Mouse (Mus musculus): ENCODE data around the gene Manba. TPM values are rescaled to one million over a fixed set of nuclear protein-coding genes. Genes with fewer than 3 reads are reported as not detected.

Manba gene
- polyA plus RNA-seq, 1 experiment from 2014 or later = 5.8 TPM

DNA sequence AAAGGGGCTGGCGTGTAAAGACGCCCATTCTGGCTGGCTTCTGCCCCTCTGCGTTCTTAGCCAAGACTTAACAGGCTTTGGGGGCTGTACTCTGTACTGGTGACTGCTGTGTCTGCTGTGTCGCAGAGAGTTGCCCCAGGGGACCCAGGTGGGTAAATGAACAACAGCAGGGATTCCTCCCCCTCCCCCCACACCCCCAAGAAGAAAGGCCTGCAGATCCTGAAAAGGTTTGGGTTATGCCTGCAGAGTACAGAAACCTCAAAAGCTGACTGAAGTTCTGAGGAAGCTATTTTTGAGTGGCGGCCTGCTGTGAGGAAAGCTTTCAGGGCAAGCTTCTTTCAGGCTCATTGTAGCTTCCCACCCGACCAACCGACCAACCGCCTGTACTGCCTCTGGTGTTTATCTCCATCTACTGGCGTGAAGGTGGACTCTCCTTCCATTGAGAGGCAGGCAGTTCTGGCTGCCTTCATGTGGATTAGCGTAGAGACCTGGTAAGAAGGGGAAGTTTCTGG, 96.3 kb downstream of the Manba start:
- Histone ChIP-seq H3K27me3 (no peaks in the 10 kb centered on the region), H3K4me1 (replicated peaks) (peaks cover 16% of the 10 kb centered on the region), H3K4me2 (no peak overlapping the region), H3K27ac (replicated peaks) (no peak overlapping the region), H3K9ac (no peak overlapping the region), H3K36me3 (replicated peaks) (peaks cover 14% of the 10 kb centered on the region), H3K9me3 (replicated peaks) (no peaks in the 10 kb centered on the region), H3K4me3 (replicated peaks) (no peak overlapping the region)
- ATAC-seq (ENCODE audit: insufficient read depth) = no peak
- 28% methylated on average over 10 of the region's 10 CpGs for WGBS (ENCODE audit: insufficient replicate concordance)

DNA sequence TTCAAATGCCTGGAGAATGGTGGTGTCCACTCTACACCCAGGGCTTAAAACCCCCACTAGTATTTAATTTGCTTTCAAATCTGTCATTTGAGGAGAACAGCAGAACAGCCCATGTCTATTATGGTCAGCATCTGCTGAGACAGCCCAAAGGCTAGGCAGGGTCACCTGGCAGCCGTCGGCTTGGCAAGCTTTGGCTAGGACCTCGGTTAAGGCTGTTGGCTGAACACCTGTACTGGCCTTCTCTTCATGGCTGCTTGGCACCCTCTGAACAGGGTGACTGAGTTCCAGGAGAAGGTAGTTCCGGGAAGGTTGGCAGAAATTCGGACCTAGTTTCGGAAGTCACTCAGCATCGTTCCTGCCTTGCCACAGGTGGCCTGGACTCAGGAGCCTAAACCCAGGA, 96.8 kb downstream of the Manba start:
- Histone ChIP-seq H3K27ac (replicated peaks) (no peak overlapping the region), H3K36me3 (replicated peaks) (peaks cover 19% of the 10 kb centered on the region), H3K27me3 (no peaks in the 10 kb centered on the region), H3K9me3 (replicated peaks) (no peaks in the 10 kb centered on the region), H3K4me2 (no peak overlapping the region), H3K4me1 (replicated peaks) (peaks cover 22% of the 10 kb centered on the region), H3K4me3 (replicated peaks) (no peak overlapping the region), H3K9ac (no peak overlapping the region)
- 78% methylated on average over 7 of the region's 7 CpGs for WGBS (ENCODE audit: insufficient replicate concordance)
- ATAC-seq (ENCODE audit: insufficient read depth) = no peak

DNA sequence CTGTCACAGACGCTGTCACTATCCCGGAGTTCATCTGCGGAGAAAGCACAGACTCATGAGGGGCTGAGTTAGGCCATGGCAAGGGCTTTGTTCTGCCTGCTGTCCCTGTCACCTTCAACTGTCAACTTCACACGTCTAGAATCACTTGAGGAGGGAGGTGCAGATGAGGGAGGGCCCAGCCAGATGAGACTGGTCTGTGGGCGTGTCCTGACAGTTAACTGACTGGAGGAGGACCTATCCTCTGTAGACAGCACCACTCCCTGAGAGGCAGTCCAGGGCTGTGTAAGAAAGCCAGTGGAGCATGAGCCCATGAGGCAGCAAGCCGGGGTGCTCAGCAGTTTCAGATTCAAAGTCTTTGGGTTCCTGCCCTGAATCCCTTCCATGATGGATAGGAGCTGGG, 100.1 kb downstream of the Manba start:
- Histone ChIP-seq H3K4me1 (replicated peaks) (peaks cover 24% of the 10 kb centered on the region), H3K27me3 (no peaks in the 10 kb centered on the region), H3K9me3 (replicated peaks) (no peaks in the 10 kb centered on the region), H3K36me3 (replicated peaks) (peaks cover 42% of the 10 kb centered on the region), H3K27ac (replicated peaks) (peak overlapping the region; percentile 53; the same call in 1 of the 2 replicates), H3K4me2 (peak overlapping the region; percentile 18; the same call in 1 of the 2 replicates), H3K9ac (no peak overlapping the region), H3K4me3 (replicated peaks) (no peak overlapping the region)
- 45% methylated on average over 6 of the region's 6 CpGs for WGBS (ENCODE audit: insufficient replicate concordance)
- ATAC-seq (ENCODE audit: insufficient read depth) = peak; percentile 92

DNA sequence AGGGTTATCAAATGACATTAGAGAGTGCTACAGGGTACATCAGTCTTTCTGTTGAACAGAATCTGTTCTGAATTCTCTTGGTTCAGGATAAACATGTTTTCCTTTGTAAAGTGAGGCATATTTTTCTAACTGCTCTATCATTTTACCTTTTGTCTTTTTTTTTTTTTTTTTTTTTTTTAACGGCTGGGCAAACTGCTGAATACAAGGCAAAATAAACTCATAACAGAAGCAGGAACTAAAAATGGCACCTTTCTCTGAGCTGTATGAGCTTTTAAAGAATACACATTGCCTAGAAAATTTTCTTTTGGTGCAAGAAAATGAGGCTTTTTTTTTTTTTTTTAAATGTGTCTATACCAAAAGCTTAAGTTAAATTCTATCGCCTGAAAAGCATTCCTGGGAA, 100.6 kb downstream of the Manba start:
- Histone ChIP-seq H3K4me1 (replicated peaks) (peaks cover 26% of the 10 kb centered on the region), H3K9ac (no peak overlapping the region), H3K4me3 (replicated peaks) (no peak overlapping the region), H3K27ac (replicated peaks) (peak overlapping the region; percentile 53; the same call in 1 of the 2 replicates), H3K9me3 (replicated peaks) (no peaks in the 10 kb centered on the region), H3K36me3 (replicated peaks) (peaks cover 48% of the 10 kb centered on the region), H3K4me2 (0 out of 2 replicates have a peak overlapping the region, but pooled peaks have one; percentile 18), H3K27me3 (no peaks in the 10 kb centered on the region)
- no peak for ATAC-seq (ENCODE audit: insufficient read depth)
- WGBS (ENCODE audit: insufficient replicate concordance) = 66% methylated on average over 2 of the region's 2 CpGs

DNA sequence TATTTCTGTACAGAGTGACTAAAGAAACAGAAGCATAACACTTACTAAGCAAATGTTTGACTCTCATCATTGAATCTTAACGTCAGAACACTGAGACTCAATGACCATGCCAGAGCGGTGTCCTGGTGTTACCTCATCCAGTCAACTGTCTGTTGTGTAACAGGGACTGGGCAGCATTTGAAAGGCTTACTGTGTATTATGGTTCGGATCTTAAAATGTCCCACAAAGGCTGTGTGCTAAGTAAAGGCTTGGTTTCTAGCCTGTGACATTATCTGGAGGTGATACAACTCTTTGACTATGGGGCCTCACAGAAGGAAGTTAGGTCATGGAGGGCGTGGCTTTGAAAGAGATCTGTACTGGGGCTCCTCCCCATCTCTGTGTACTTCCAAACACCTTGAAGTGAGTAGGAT, 101.1 kb downstream of the Manba start:
- 59% methylated on average over 4 of the region's 4 CpGs for WGBS (ENCODE audit: insufficient replicate concordance)
- peak overlapping the region; percentile 37 for H3K4me2 ChIP-seq

DNA sequence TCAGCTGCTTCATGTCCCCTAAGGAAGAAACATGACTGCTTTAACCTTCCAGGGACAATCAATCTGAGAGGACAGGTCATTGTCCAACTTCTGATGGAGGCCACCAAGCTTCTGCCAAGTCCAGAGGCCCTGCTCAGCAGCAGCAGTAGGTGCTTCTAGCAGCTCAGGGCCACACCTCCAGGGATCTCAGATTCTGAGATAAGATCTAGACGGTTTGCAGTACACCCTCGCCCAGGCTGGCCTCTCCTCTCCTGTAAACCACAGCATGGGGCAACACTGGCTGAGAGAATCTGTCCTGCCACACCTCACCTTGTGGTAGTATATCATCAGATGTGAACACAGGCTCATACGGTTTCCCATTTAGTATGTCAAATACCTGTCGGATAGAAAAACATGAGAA, 105.1 kb downstream of the Manba start:
- H3K36me3 ChIP-seq (replicated peaks) = peaks cover 63% of the 10 kb centered on the region
- no peak overlapping the region for H3K9ac ChIP-seq
- no peaks in the 10 kb centered on the region for H3K9me3 ChIP-seq (replicated peaks)
- H3K4me2 ChIP-seq = no peak overlapping the region
- no peak overlapping the region for H3K4me3 ChIP-seq (replicated peaks)
- no peak for ATAC-seq (ENCODE audit: insufficient read depth)
- 28% methylated on average over 4 of the region's 4 CpGs for WGBS (ENCODE audit: insufficient replicate concordance)
- no peak overlapping the region for H3K27ac ChIP-seq (replicated peaks)
- peaks cover 19% of the 10 kb centered on the region for H3K4me1 ChIP-seq (replicated peaks)
- no peaks in the 10 kb centered on the region for H3K27me3 ChIP-seq

More for the DNA sequence above, 101.1 kb downstream of the Manba start:
- H3K9ac ChIP-seq = no peak overlapping the region
- no peaks in the 10 kb centered on the region for H3K9me3 ChIP-seq (replicated peaks)
- H3K4me3 ChIP-seq (replicated peaks) = no peak overlapping the region
- no peaks in the 10 kb centered on the region for H3K27me3 ChIP-seq
- peaks cover 52% of the 10 kb centered on the region for H3K36me3 ChIP-seq (replicated peaks)
- ATAC-seq (ENCODE audit: insufficient read depth) = peak; percentile 43
- H3K27ac ChIP-seq (replicated peaks) = no peak overlapping the region
- peaks cover 26% of the 10 kb centered on the region for H3K4me1 ChIP-seq (replicated peaks)

DNA sequence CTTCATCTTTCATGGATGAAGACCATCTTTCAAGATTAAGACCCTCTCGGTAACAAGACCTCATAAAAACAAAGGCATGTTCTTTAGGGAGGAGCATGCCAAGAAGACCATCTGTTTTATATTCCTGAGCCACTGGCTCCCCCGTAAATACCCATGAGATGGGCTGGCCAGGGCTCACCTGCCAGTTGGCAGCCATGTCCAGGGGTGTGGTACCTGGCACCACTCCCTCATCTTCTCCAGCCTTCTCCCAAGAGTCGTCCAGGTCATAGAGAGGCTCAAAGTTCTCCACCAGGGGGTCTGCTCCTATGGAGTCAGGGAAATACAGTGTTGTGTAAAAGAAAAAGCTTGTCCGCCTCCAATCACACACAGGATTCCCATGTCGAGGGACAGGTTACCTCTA, 106.0 kb downstream of the Manba start:
- Histone ChIP-seq H3K9ac (no peak overlapping the region), H3K36me3 (replicated peaks) (peaks cover 61% of the 10 kb centered on the region), H3K4me2 (no peak overlapping the region), H3K27me3 (no peaks in the 10 kb centered on the region), H3K9me3 (replicated peaks) (no peaks in the 10 kb centered on the region), H3K4me1 (replicated peaks) (peaks cover 13% of the 10 kb centered on the region), H3K4me3 (replicated peaks) (no peak overlapping the region), H3K27ac (replicated peaks) (no peak overlapping the region)
- ATAC-seq (ENCODE audit: insufficient read depth) = no peak
- 69% methylated on average over 5 of the region's 5 CpGs for WGBS (ENCODE audit: insufficient replicate concordance)

DNA sequence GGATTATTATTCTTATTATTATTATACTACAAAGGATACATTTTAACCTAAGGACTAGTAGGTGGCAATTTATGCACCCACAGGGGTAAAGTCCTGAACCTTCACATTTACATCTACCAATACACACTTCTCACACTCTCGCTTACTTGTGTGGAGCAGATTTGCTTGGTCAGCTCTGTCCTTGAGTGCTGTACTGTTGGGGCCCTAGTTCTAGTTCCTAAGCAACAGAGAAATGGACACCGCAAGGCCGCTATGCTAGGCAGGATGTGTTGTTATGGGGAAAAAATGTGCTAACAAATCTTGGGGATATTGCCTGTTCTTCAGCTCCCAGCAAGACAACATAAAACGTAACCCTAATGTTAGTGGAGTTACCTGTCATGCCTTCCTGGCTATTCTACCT, 106.6 kb downstream of the Manba start:
- 83% methylated on average over 4 of the region's 4 CpGs for WGBS (ENCODE audit: insufficient replicate concordance)
- H3K4me3 ChIP-seq (replicated peaks) = no peak overlapping the region
- no peak for ATAC-seq (ENCODE audit: insufficient read depth)
- H3K4me2 ChIP-seq = no peak overlapping the region
- no peak overlapping the region for H3K27ac ChIP-seq (replicated peaks)
- H3K27me3 ChIP-seq = no peaks in the 10 kb centered on the region
- no peak overlapping the region for H3K9ac ChIP-seq
- H3K9me3 ChIP-seq (replicated peaks) = no peaks in the 10 kb centered on the region
- peaks cover 6% of the 10 kb centered on the region for H3K4me1 ChIP-seq (replicated peaks)
- H3K36me3 ChIP-seq (replicated peaks) = peaks cover 58% of the 10 kb centered on the region

DNA sequence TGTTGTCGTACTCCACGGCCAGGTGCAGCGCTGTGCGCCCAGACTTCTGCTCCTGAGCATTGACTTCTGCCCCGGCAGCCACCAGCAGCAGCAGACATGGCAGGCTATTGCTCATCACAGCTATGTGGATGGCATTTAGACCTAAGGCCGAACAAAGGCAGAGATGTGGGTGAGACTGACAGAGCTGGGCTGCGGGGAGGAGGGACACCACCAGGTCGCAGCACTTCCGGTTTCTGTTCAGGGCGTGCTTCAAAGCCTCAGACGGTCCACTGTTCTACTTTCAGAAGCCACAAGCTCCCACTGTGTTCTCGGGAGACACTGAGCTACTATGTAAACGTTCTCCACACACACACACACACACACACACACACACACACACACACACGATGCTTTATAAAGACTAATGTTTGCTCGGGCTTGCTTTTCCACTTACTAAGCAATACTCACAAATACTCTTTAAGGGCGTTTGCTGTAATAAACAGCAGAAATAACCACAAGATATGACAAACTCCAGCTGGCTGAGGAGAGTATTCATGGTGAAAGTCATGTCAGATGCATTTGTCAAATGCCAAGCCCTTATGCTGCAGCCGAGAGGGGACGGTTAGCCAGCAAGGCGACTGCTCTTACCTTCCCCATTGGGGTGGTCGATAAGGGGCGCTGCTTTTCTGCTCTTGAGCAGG, 109.0 kb downstream of the Manba start:
- 65% methylated on average over 21 of the region's 21 CpGs for WGBS (ENCODE audit: insufficient replicate concordance)
- no peak overlapping the region for H3K4me2 ChIP-seq
- no peak overlapping the region for H3K4me3 ChIP-seq (replicated peaks)
- no peaks in the 10 kb centered on the region for H3K9me3 ChIP-seq (replicated peaks)
- H3K36me3 ChIP-seq (replicated peaks) = peaks cover 46% of the 10 kb centered on the region
- H3K9ac ChIP-seq = no peak overlapping the region
- H3K4me1 ChIP-seq (replicated peaks) = peaks cover 3% of the 10 kb centered on the region; the same call in 1 of the 2 replicates
- no peak for ATAC-seq (ENCODE audit: insufficient read depth)
- no peak overlapping the region for H3K27ac ChIP-seq (replicated peaks)
- no peaks in the 10 kb centered on the region for H3K27me3 ChIP-seq

DNA sequence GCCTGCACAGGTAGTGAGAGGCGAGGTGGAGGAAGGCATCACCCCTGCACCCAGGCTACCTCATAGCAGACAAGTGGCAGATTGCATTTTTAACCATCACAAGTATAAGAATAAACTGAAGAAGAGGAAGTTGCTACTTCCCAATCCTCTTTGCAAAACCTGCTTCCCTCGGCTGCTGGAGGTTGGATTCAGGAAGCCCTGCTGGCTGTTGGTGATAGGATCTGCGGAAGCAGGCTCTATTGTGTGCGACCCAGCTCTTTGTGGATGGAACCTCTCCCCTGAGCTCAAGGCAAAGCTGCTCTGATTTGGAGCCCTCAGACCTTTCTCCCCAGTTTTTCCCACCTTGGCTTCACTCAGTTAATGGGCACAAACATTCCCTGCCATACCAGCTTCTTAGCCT, 111.6 kb downstream of the Manba start:
- Histone ChIP-seq H3K27me3 (no peaks in the 10 kb centered on the region), H3K9ac (no peak overlapping the region), H3K27ac (replicated peaks) (no peak overlapping the region), H3K4me3 (replicated peaks) (no peak overlapping the region), H3K9me3 (replicated peaks) (no peaks in the 10 kb centered on the region), H3K4me2 (no peak overlapping the region), H3K4me1 (replicated peaks) (no peaks in the 10 kb centered on the region; the same call in 1 of the 2 replicates), H3K36me3 (replicated peaks) (peaks cover 42% of the 10 kb centered on the region)
- WGBS (ENCODE audit: insufficient replicate concordance) = 42% methylated on average over 4 of the region's 4 CpGs
- ATAC-seq (ENCODE audit: insufficient read depth) = peak; percentile 40; the same call in 1 of the 2 replicates

DNA sequence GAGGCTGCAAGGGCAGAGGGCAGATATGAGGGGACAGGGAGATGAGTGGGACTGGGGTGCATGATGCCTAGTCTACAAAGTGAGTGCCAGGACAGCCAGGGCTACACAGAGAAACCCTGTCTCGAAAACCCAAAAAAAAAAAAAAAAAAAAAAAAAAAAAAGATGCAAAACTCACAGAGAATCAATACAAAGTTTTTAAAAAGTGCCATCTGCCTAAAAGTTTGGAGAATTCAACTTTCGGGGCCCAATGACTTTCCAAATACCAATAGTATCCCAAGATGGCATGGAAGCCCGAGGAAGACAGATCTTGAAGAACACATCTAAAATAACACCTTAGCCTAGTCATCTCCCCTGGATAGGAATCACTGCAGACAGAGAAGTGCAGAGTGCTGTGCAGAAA, 112.9 kb downstream of the Manba start:
- no peak for ATAC-seq (ENCODE audit: insufficient read depth)
- H3K27ac ChIP-seq (replicated peaks) = no peak overlapping the region
- no peak overlapping the region for H3K4me3 ChIP-seq (replicated peaks)
- H3K4me2 ChIP-seq = no peak overlapping the region
- H3K36me3 ChIP-seq (replicated peaks) = peaks cover 42% of the 10 kb centered on the region
- H3K4me1 ChIP-seq (replicated peaks) = no peaks in the 10 kb centered on the region; the same call in 1 of the 2 replicates
- no peak overlapping the region for H3K9ac ChIP-seq
- H3K27me3 ChIP-seq = no peaks in the 10 kb centered on the region
- WGBS (ENCODE audit: insufficient replicate concordance) = 81% methylated on average over 3 of the region's 3 CpGs
- H3K9me3 ChIP-seq (replicated peaks) = no peaks in the 10 kb centered on the region
